Mouse (Mus musculus) myocyte (in vitro differentiated cells): ENCODE results near the gene Med13l.

Experiments
- CEBPB ChIP-seq: IDR thresholded peaks from 2 replicates; pipeline ENCODE4 v1.6.1; 2011; ENCODE audit warnings: mild to moderate bottlenecking, moderate library complexity; ENCODE audit not compliant: poor library complexity, insufficient read depth, severe bottlenecking
- E2F4 ChIP-seq: IDR thresholded peaks from one replicate; pipeline ENCODE4 v1.6.1; 2011; ENCODE audit warnings: mild to moderate bottlenecking, control low read depth, moderate library complexity; ENCODE audit not compliant: insufficient read depth
- MAX ChIP-seq: IDR thresholded peaks from one replicate; pipeline ENCODE4 v1.6.1; 2011; ENCODE audit warnings: low read depth, mild to moderate bottlenecking, control low read depth
- MYOD1 ChIP-seq, 3 experiments: IDR thresholded peaks; one replicate each; pipeline ENCODE4 v1.6.1; 2011; ENCODE audit warnings: control low read depth in 2 of 3, low read depth in 2 of 3, mild to moderate bottlenecking in 2 of 3, moderate library complexity in 1 of 3; ENCODE audit not compliant: insufficient read length in 2 of 3, control insufficient read depth in 1 of 3
- MYOG ChIP-seq, 3 experiments: IDR thresholded peaks; one replicate each; pipeline ENCODE4 v1.6.1; 2011; ENCODE audit warnings: control low read depth in 2 of 3, low read depth in 2 of 3, mild to moderate bottlenecking in 2 of 3; ENCODE audit not compliant: insufficient read length in 2 of 3, control insufficient read depth in 1 of 3, insufficient read depth in 1 of 3
- POLR2A ChIP-seq: IDR thresholded peaks from one replicate; pipeline ENCODE4 v1.6.1; 2011; ENCODE audit warnings: low read depth, mild to moderate bottlenecking, control low read depth, moderate library complexity; ENCODE audit not compliant: insufficient read length
- POLR2AphosphoS2 ChIP-seq: IDR thresholded peaks from one replicate; pipeline ENCODE4 v1.6.1; 2011; ENCODE audit warnings: low read depth, control low read depth; ENCODE audit not compliant: insufficient read length
- REST ChIP-seq: IDR thresholded peaks from one replicate; pipeline ENCODE4 v1.6.1; 2011; ENCODE audit warnings: mild to moderate bottlenecking, control low read depth, moderate library complexity; ENCODE audit not compliant: insufficient read depth, insufficient read length
- TCF12 ChIP-seq: IDR thresholded peaks from one replicate; pipeline ENCODE4 v1.6.1; 2011; ENCODE audit warnings: mild to moderate bottlenecking, control low read depth; ENCODE audit not compliant: poor library complexity, insufficient read depth, severe bottlenecking
- USF1 ChIP-seq: IDR thresholded peaks from one replicate; pipeline ENCODE4 v1.6.1; 2011; ENCODE audit warnings: low read depth, mild to moderate bottlenecking, control low read depth, moderate library complexity

GRCm38 (mm10) chr5:118702674-118703073 is 142.2 kb downstream of the Med13l start:
- no peak for TF ChIP-seq E2F4
- no peak for TF ChIP-seq POLR2A
- TF ChIP-seq MAX: no peak
- no peak for TF ChIP-seq POLR2AphosphoS2
- no peak for TF ChIP-seq CEBPB
- no peak for TF ChIP-seq MYOD1 (IDR thresholded peaks at IDR 0.05; ENCODE audit: control insufficient read depth in 1 of 3, insufficient read length in 2 of 3, low read depth in 2 of 3)
- TF ChIP-seq USF1: no peak
- TF ChIP-seq MYOG (IDR thresholded peaks at IDR 0.05; ENCODE audit: control insufficient read depth in 1 of 3, insufficient read depth in 1 of 3, insufficient read length in 2 of 3, low read depth in 2 of 3): no peak
- no peak for TF ChIP-seq TCF12
- TF ChIP-seq REST: no peak
